Mouse (Mus musculus) megakaryocyte-erythroid progenitor cell, adult 5 weeks (primary cell): Measurements from ENCODE around the gene Gcnt2. TPM values are rescaled to one million over a fixed set of nuclear protein-coding genes. Genes with fewer than 3 reads are reported as not detected.

Experiments
- polyA plus RNA-seq: library from polyadenylated mRNA; stranded (reverse); fragments of >175 nt; gene quantifications from 2 replicates; pipeline ENCODE4 v1.2.3, GENCODE M21; 2012

Gene Gcnt2
- polyA plus RNA-seq: 4.8 and 9.0 TPM in 2 replicates

GRCm38 (mm10) chr13:40859652-40860399 is at the start of gene Gcnt2:
TSS of gene Gcnt2 (plus strand) at chr13:40859754.

GRCm38 (mm10) chr13:41000926-41001639 is 141.5 kb downstream of the Gcnt2 start, which contains the start of gene Pak1ip1:
TSS of gene Pak1ip1 (plus strand) at chr13:41001023.

Other genes with a start within 250 kb of the Gcnt2 start
- gene Tfap2a, start 121.4 kb upstream of the Gcnt2 start, polyA plus RNA-seq: 0.15 TPM in 1 of 2 replicates, not detected in the other
- 24.6 and 29.7 TPM in 2 replicates for gene Pak1ip1, start 141.3 kb downstream of the Gcnt2 start, polyA plus RNA-seq
- gene Tmem14c, start 156.5 kb downstream of the Gcnt2 start, polyA plus RNA-seq: 155 and 171 TPM in 2 replicates
- 0.01 TPM in 1 of 2 replicates, not detected in the other for gene Mak, start 220.0 kb downstream of the Gcnt2 start, polyA plus RNA-seq